Mouse (Mus musculus): ENCODE results near the gene Ankrd28. TPM values are rescaled to one million over a fixed set of nuclear protein-coding genes. Genes with fewer than 3 reads are reported as not detected.
A peak's percentile ranks its signal among the peaks of the same experiment; 100 is the strongest.

Gene Ankrd28
- polyA plus RNA-seq, 1 experiment from 2014 or later = 11.7 TPM

DNA sequence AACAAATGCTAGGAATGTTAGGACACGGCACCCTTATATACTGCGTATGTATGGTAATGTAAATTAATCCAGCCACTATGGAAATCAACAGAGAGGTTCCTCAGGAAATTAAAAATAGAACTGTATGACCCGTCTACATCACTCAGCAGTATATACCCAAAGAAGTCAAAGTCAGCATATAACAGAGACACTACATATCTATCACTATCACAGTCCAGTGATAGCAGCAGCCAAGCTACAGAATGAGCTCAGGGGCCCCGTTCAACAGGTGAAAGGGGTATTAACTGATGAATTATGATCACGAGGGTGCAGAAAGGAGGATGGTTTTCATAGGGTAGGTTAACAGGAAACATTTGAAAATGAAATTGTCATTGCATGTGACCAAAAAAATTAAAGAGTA lies 45.5 kb downstream of the Ankrd28 start:
- H3K4me3 ChIP-seq (ENCODE audit: low read depth, low read length) = no peak overlapping the region

GRCm38 (mm10) chr14:31781309-31782049 lies 49.0 kb downstream of the Ankrd28 start:
- Histone ChIP-seq H3K9ac (ENCODE audit: low read length) (peak overlapping the region; percentile 12; the same call in 1 of the 2 replicates), H3K4me2 (ENCODE audit: low read length) (peak overlapping the region; percentile 38), H3K36me3 (ENCODE audit: control insufficient read depth, insufficient read depth, low read length) (no peaks in the 10 kb centered on the region), H3K4me1 (replicated peaks; ENCODE audit: control insufficient read depth, insufficient read depth, low read length) (peaks cover 11% of the 10 kb centered on the region; the same call in 1 of the 2 replicates), H3K27me3 (replicated peaks; ENCODE audit: control insufficient read depth, insufficient read depth, low read length) (no peaks in the 10 kb centered on the region), H3K27ac (ENCODE audit: low read depth) (peak overlapping the region; percentile 79), H3K9me3 (ENCODE audit: control insufficient read depth, low read length) (no peaks in the 10 kb centered on the region), H3K4me3 (ENCODE audit: low read depth, low read length) (peak overlapping the region; percentile 12; the same call in 1 of the 2 replicates)
- peak; percentile 62 for DNase-seq (ENCODE audit: low spot score)
- 30% methylated on average over 11 of the region's 11 CpGs for WGBS
- ATAC-seq (replicated peaks; ENCODE audit: low FRiP score, low TSS enrichment, low read depth) = no peak

More for the DNA sequence above, 45.5 kb downstream of the Ankrd28 start:
- DNase-seq (ENCODE audit: low spot score) = no peak
- H3K9ac ChIP-seq (ENCODE audit: low read length) = no peak overlapping the region
- no peak for ATAC-seq (replicated peaks; ENCODE audit: low FRiP score, low TSS enrichment, low read depth)
- peaks cover 16% of the 10 kb centered on the region for H3K4me1 ChIP-seq (replicated peaks; ENCODE audit: control insufficient read depth, insufficient read depth, low read length)
- no peaks in the 10 kb centered on the region for H3K36me3 ChIP-seq (ENCODE audit: control insufficient read depth, insufficient read depth, low read length)
- no peak overlapping the region for H3K27ac ChIP-seq (ENCODE audit: low read depth)
- H3K27me3 ChIP-seq (replicated peaks; ENCODE audit: control insufficient read depth, insufficient read depth, low read length) = no peaks in the 10 kb centered on the region
- no peaks in the 10 kb centered on the region for H3K9me3 ChIP-seq (ENCODE audit: control insufficient read depth, low read length)
- no peak overlapping the region for H3K4me2 ChIP-seq (ENCODE audit: low read length)
- WGBS = 87% methylated on average over 5 of the region's 5 CpGs

- DNase-seq (ENCODE audit: low spot score) (no peak), ATAC-seq (replicated peaks; ENCODE audit: low FRiP score, low TSS enrichment, low read depth) (no peak)
- Histone ChIP-seq H3K4me2 (ENCODE audit: low read length) (peak overlapping the region; percentile 38), H3K27me3 (replicated peaks; ENCODE audit: control insufficient read depth, insufficient read depth, low read length) (no peaks in the 10 kb centered on the region), H3K27ac (ENCODE audit: low read depth) (peak overlapping the region; percentile 79), H3K9me3 (ENCODE audit: control insufficient read depth, low read length) (no peaks in the 10 kb centered on the region), H3K4me1 (replicated peaks; ENCODE audit: control insufficient read depth, insufficient read depth, low read length) (peaks cover 11% of the 10 kb centered on the region; the same call in 1 of the 2 replicates), H3K9ac (ENCODE audit: low read length) (no peak overlapping the region; the same call in 1 of the 2 replicates), H3K4me3 (ENCODE audit: low read depth, low read length) (peak overlapping the region; percentile 12; the same call in 1 of the 2 replicates), H3K36me3 (ENCODE audit: control insufficient read depth, insufficient read depth, low read length) (no peaks in the 10 kb centered on the region)
- WGBS = 72% methylated on average over 11 of the region's 11 CpGs
Observed at GRCm38 (mm10) chr14:31780412-31781233, 49.8 kb downstream of the Ankrd28 start.

GRCm38 (mm10) chr14:31773518-31773917 lies 56.9 kb downstream of the Ankrd28 start:
- ATAC-seq (replicated peaks; ENCODE audit: low FRiP score, low TSS enrichment, low read depth) = no peak
- WGBS = 82% methylated on average over 4 of the region's 4 CpGs
- no peaks in the 10 kb centered on the region for H3K27me3 ChIP-seq (replicated peaks; ENCODE audit: control insufficient read depth, insufficient read depth, low read length)

DNA sequence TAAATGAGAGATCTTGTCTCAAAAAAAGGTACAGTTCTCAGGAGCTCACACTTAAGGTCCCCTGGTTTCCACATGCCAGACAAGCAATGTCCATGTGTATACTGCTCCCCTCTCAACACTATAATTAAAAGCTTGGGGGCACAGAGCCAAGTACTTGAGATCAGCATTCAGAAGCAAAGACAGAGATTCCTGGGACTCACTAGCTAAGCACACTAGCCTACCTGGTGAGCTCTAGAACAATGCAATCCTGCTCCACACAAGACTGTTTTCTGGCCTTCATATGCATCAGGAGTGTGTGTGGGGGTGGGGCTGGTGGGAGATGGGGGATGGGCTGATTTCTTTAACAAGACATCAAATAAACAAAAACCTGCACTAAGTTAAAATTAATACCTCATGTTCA lies 58.2 kb downstream of the Ankrd28 start:
- DNase-seq (ENCODE audit: low spot score) (no peak), ATAC-seq (replicated peaks; ENCODE audit: low FRiP score, low TSS enrichment, low read depth) (no peak)
- H3K4me1 ChIP-seq (replicated peaks; ENCODE audit: control insufficient read depth, insufficient read depth, low read length) = no peaks in the 10 kb centered on the region
- H3K36me3 ChIP-seq (ENCODE audit: control insufficient read depth, insufficient read depth, low read length) = no peaks in the 10 kb centered on the region
- H3K9ac ChIP-seq (ENCODE audit: low read length) = no peak overlapping the region
- H3K27me3 ChIP-seq (replicated peaks; ENCODE audit: control insufficient read depth, insufficient read depth, low read length) = no peaks in the 10 kb centered on the region
- H3K9me3 ChIP-seq (ENCODE audit: control insufficient read depth, low read length) = no peaks in the 10 kb centered on the region
- H3K4me2 ChIP-seq (ENCODE audit: low read length) = no peak overlapping the region
- H3K27ac ChIP-seq (ENCODE audit: low read depth) = no peak overlapping the region
- no peak overlapping the region for H3K4me3 ChIP-seq (ENCODE audit: low read depth, low read length)

More at GRCm38 (mm10) chr14:31773518-31773917, 56.9 kb downstream of the Ankrd28 start:
- Histone ChIP-seq H3K27ac (ENCODE audit: low read depth) (no peak overlapping the region), H3K9ac (ENCODE audit: low read length) (no peak overlapping the region), H3K4me2 (ENCODE audit: low read length) (no peak overlapping the region), H3K4me1 (replicated peaks; ENCODE audit: control insufficient read depth, insufficient read depth, low read length) (no peaks in the 10 kb centered on the region), H3K36me3 (ENCODE audit: control insufficient read depth, insufficient read depth, low read length) (no peaks in the 10 kb centered on the region), H3K4me3 (ENCODE audit: low read depth, low read length) (no peak overlapping the region), H3K9me3 (ENCODE audit: control insufficient read depth, low read length) (no peaks in the 10 kb centered on the region)
- no peak for DNase-seq (ENCODE audit: low spot score)

DNA sequence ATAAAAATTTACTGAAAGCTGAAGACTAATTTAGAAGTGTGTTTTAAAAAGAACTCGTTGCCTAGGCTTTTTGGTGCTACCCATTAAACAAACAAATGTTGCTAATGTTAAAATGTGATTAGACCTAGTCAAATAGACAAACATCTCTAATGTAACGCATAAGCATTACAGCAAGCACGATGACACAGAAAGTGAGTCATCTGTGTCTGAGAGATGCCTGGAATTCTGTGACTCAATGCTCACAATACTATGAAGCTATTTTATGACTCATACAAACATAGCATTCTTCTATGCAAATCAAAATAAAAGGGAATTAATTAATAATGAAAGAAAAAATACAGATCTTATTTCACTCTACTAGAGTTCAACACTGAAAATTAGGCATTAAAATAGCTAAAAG lies 61.9 kb downstream of the Ankrd28 start:
- no peak for ATAC-seq (replicated peaks; ENCODE audit: low FRiP score, low TSS enrichment, low read depth)
- H3K9me3 ChIP-seq (ENCODE audit: control insufficient read depth, low read length) = no peaks in the 10 kb centered on the region
- no peaks in the 10 kb centered on the region for H3K4me1 ChIP-seq (replicated peaks; ENCODE audit: control insufficient read depth, insufficient read depth, low read length)
- DNase-seq (ENCODE audit: low spot score) = no peak
- no peak overlapping the region for H3K4me2 ChIP-seq (ENCODE audit: low read length)
- H3K4me3 ChIP-seq (ENCODE audit: low read depth, low read length) = no peak overlapping the region
- H3K27ac ChIP-seq (ENCODE audit: low read depth) = no peak overlapping the region
- no peaks in the 10 kb centered on the region for H3K27me3 ChIP-seq (replicated peaks; ENCODE audit: control insufficient read depth, insufficient read depth, low read length)
- no peaks in the 10 kb centered on the region; the same call in 1 of the 2 replicates for H3K36me3 ChIP-seq (ENCODE audit: control insufficient read depth, insufficient read depth, low read length)
- WGBS = 71% methylated on average over 3 of the region's 3 CpGs
- H3K9ac ChIP-seq (ENCODE audit: low read length) = no peak overlapping the region

DNA sequence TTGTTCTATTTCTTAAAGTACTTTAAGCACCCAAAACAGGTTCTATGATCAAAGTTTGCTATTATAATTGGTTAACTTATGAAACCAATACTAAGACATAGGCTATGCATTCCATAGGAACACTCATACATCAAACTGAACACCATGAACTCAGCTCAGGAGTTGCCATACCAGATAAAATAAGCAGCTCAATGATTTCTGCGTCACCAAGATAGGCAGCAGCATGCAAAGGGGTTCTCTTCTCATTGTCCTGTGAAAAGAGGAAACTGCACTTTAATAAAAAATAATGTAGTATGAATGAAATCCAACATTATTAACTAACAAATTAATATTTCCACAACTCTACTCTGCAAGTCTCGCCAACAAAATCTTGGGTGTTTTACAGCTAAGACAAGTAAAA lies 66.4 kb downstream of the Ankrd28 start:
- Histone ChIP-seq H3K4me3 (ENCODE audit: low read depth, low read length) (no peak overlapping the region), H3K27ac (ENCODE audit: low read depth) (no peak overlapping the region), H3K27me3 (replicated peaks; ENCODE audit: control insufficient read depth, insufficient read depth, low read length) (no peaks in the 10 kb centered on the region), H3K36me3 (ENCODE audit: control insufficient read depth, insufficient read depth, low read length) (peaks cover 8% of the 10 kb centered on the region; the same call in 1 of the 2 replicates), H3K9ac (ENCODE audit: low read length) (no peak overlapping the region), H3K4me2 (ENCODE audit: low read length) (no peak overlapping the region), H3K9me3 (ENCODE audit: control insufficient read depth, low read length) (no peaks in the 10 kb centered on the region), H3K4me1 (replicated peaks; ENCODE audit: control insufficient read depth, insufficient read depth, low read length) (no peaks in the 10 kb centered on the region)
- ATAC-seq (replicated peaks; ENCODE audit: low FRiP score, low TSS enrichment, low read depth) (no peak), DNase-seq (ENCODE audit: low spot score) (no peak)
- WGBS = 85% methylated on average over 2 of the region's 2 CpGs

DNA sequence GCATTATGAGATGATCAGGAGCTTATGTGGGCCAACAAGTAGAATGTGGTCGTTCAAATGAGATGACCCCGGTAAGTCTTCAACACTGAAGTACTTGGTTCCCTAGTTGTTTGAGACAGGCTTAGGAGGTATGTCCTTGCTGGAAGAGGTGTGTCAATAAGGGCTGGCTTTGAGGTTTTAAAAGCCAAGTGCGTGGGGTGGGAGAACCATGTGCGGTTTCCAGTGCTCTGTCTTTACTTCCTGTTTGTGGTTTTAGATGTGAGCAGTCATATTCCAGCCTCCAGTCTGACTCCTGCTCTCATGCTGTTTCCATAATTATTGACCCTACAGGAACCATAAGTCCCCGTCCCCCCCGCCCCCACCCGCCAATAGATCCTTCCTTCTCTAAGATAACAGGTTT lies 68.7 kb downstream of the Ankrd28 start:
- H3K27ac ChIP-seq (ENCODE audit: low read depth) = no peak overlapping the region
- no peaks in the 10 kb centered on the region for H3K9me3 ChIP-seq (ENCODE audit: control insufficient read depth, low read length)
- ATAC-seq (replicated peaks; ENCODE audit: low FRiP score, low TSS enrichment, low read depth) (no peak), DNase-seq (ENCODE audit: low spot score) (no peak)
- WGBS = 83% methylated on average over 7 of the region's 7 CpGs
- H3K36me3 ChIP-seq (ENCODE audit: control insufficient read depth, insufficient read depth, low read length) = peaks cover 8% of the 10 kb centered on the region; the same call in 1 of the 2 replicates
- H3K4me2 ChIP-seq (ENCODE audit: low read length) = no peak overlapping the region
- no peaks in the 10 kb centered on the region for H3K27me3 ChIP-seq (replicated peaks; ENCODE audit: control insufficient read depth, insufficient read depth, low read length)
- H3K9ac ChIP-seq (ENCODE audit: low read length) = no peak overlapping the region
- H3K4me1 ChIP-seq (replicated peaks; ENCODE audit: control insufficient read depth, insufficient read depth, low read length) = no peaks in the 10 kb centered on the region
- H3K4me3 ChIP-seq (ENCODE audit: low read depth, low read length) = no peak overlapping the region
